8 mouse cellular contexts compared by ENCODE assay signal in the genomic region with DNA sequence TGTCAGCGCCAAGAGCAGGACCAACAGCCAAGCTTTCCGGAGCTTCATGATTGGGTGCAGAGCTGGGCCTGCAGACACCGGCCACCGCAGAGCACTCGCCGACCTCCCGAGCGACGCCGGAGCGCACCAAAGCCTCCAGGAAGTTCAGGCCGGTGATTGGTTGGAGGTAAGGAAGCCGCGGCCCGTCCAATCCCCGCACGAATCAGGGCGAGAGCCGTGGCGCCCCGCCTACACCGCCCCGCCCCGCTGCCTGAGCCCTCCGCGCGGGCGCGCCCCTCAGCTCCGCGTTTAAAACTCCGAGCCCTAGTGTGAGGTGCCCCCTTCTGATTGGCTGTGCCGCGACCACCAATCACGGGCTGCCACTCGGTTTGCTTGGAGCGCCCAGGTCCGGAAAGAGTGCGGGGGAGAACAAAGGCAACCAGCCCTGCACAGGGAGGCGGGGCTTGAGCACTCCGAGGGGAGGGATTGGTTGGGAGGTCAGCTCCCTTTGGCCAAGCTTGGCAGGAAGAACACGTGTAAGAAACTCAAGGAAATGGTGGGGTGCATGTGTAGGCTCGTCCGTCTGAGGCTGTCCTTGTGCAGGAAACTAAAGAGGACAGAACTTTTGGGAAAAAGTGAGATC. TPM values are rescaled to one million over a fixed set of nuclear protein-coding genes. Genes with fewer than 3 reads are reported as not detected.
DNase-seq lines count a peak whose midpoint lies in the region; ATAC-seq lines count a peak whose summit lies in the region.

Gene Pdia4 (minus strand): TSS at position 174 of the 622 bp plus-strand sequence.

- peak within 1 kb of the TSS; percentile 92 for H3K27ac ChIP-seq in hindbrain, embryonic 16.5 days (ENCODE audit: low read depth, low read length)
- H3K27ac ChIP-seq in macrophage, result peak within 1 kb of the TSS; percentile 69

- peak within 1 kb of the TSS; percentile 79 for H3K4me2 ChIP-seq in hindbrain, embryonic 16.5 days (ENCODE audit: low read length)

- WGBS in hindbrain, embryonic 16.5 days, result under 1% methylated on average over 44 of the region's 44 CpGs
- 1% methylated on average over 44 of the region's 44 CpGs for WGBS in macrophage (ENCODE audit: missing documents)

- peaks cover 46% of the 10 kb centered on the region for H3K79me2 ChIP-seq in macrophage (ENCODE audit: inconsistent target)

- H3K27me3 ChIP-seq in hindbrain, embryonic 16.5 days (replicated peaks; ENCODE audit: control insufficient read depth, insufficient read depth, low read length), result no peaks in the 10 kb centered on the region

- H3K36me3 ChIP-seq in hindbrain, embryonic 16.5 days (ENCODE audit: control insufficient read depth, insufficient read depth, low read length), result peaks cover 2% of the 10 kb centered on the region
- no peaks in the 10 kb centered on the region for H3K36me3 ChIP-seq in macrophage (ENCODE audit: inconsistent target)

- ATAC-seq in hindbrain, embryonic 16.5 days, result peak; percentile 99

- peak; percentile 97 for DNase-seq in WW6 (ENCODE audit: low read depth, low spot score)
- peak; percentile 91 to 97 for DNase-seq in cerebellum, postnatal 4 days (ENCODE audit: low spot score in 2 of 2)
- peak; percentile 97 for DNase-seq in gastrocnemius, adult 18-20 months (ENCODE audit: low spot score)
- DNase-seq in left cerebral cortex, adult 18-20 months (ENCODE audit: low spot score in 2 of 2), result peak; percentile 98 to 99
- peak; percentile 99 for DNase-seq in right cerebral cortex, adult 18-20 months
- peak; percentile 89 for DNase-seq in urinary bladder, postnatal 10 days (ENCODE audit: low spot score)

- H3K9ac ChIP-seq in hindbrain, embryonic 16.5 days (ENCODE audit: low read depth, low read length), result peak within 1 kb of the TSS; percentile 88

- H3K4me3 ChIP-seq in hindbrain, embryonic 16.5 days (ENCODE audit: low read length), result peak within 1 kb of the TSS; percentile 93
- peak within 1 kb of the TSS; percentile 94 for H3K4me3 ChIP-seq in macrophage (ENCODE audit: inconsistent target)

- H3K4me1 ChIP-seq in hindbrain, embryonic 16.5 days (ENCODE audit: control insufficient read depth, insufficient read depth, low read depth, low read length), result peaks cover 28% of the 10 kb centered on the region

- H3K9me3 ChIP-seq in hindbrain, embryonic 16.5 days (ENCODE audit: control insufficient read depth, low read length), result no peaks in the 10 kb centered on the region

RNA-seq across cellular contexts. Expression of gene Pdia4, which starts in this region (rescaled TPM):
- 10 to 100 TPM; 10.2 to 14.4 TPM for total RNA-seq in gastrocnemius, adult 18-20 months (2021)
- polyA plus RNA-seq in hindbrain, embryonic 16.5 days (2015; fragmentation: Nextera tagmentation; extraction: Ambion mirVana), result 142 and 168 TPM in 2 replicates
- total RNA-seq in left cerebral cortex, adult 18-20 months (2021), result 10 to 100 TPM; 55.9 to 63.5 TPM
- total RNA-seq in macrophage (2018; cell fraction: chromatin; rRNA removed), result 10 to 100 TPM in 14 of 26 experiments, 1 to 10 TPM in 12; 4.3 to 42.7 (median 11.1) TPM
- 100 to 1,000 TPM in 8 of 26 experiments, 10 to 100 TPM in 18; 59.6 to 124 (median 94.5) TPM for total RNA-seq in macrophage (2018; cell fraction: cytosol; rRNA removed)
- 100 to 1,000 TPM in 11 of 26 experiments, 10 to 100 TPM in 15; 24.1 to 171 (median 93.7) TPM for total RNA-seq in macrophage (2018; cell fraction: nucleus; rRNA removed)
- 86.7 to 134 TPM (median 112 TPM) in 3 replicates for polyA plus RNA-seq in macrophage (2018)

Comparison
In these comparisons a context has a peak if more than half of its experiments do, and no peak if none do; other contexts are left out.
1. Peak in every context shown above with its lines: DNase-seq, ATAC-seq, H3K4me3 ChIP-seq and H3K27ac ChIP-seq.